ENCODE assay signal across 12 mouse cellular contexts in genomic region chr10:25401356-25401755, GRCm38 (mm10).
"Had no signal": no experiment of that assay in that cellular context is flagged by ENCODE, and none has a peak within 500 bp of the region (broad histone marks: within the 10 kb centered on the region; RNA-seq: fewer than 3 reads in every experiment).

No protein-coding gene starts in this region.

- DNase-seq: kidney, postnatal 36 days; lung, adult 2 months; lung, postnatal 36 days; right cerebral cortex, postnatal 14 days; thymus, adult 2 months; thymus, postnatal 25 days had no signal

- H3K4me3 ChIP-seq: limb, embryonic 12.5 days; liver, embryonic 15.5 days; midbrain, embryonic 13.5 days; stomach, embryonic 15.5 days had no signal

- ATAC-seq: lung, postnatal 0 days; midbrain, embryonic 13.5 days had no signal

- H3K9ac ChIP-seq: limb, embryonic 12.5 days; liver, embryonic 15.5 days; midbrain, embryonic 13.5 days; stomach, embryonic 15.5 days had no signal

- H3K27me3 ChIP-seq: limb, embryonic 12.5 days; liver, embryonic 15.5 days; midbrain, embryonic 13.5 days; stomach, embryonic 15.5 days had no signal

- H3K27ac ChIP-seq: kidney, postnatal 0 days; limb, embryonic 12.5 days; liver, embryonic 15.5 days; midbrain, embryonic 13.5 days; stomach, embryonic 15.5 days had no signal

- H3K4me2 ChIP-seq: limb, embryonic 12.5 days; liver, embryonic 15.5 days; midbrain, embryonic 13.5 days; stomach, embryonic 15.5 days had no signal

- H3K9me3 ChIP-seq: limb, embryonic 12.5 days; liver, embryonic 15.5 days; midbrain, embryonic 13.5 days; stomach, embryonic 15.5 days had no signal

- H3K36me3 ChIP-seq: limb, embryonic 12.5 days; liver, embryonic 15.5 days; midbrain, embryonic 13.5 days; stomach, embryonic 15.5 days had no signal
